Mouse (Mus musculus) testis, postnatal 10 days (tissue): ENCODE data around the gene Tmed9.
"Not testable (repeated sequence)": the region's sequence is repeated elsewhere in the genome, so short reads cannot be mapped to it uniquely, and the experiment has no call there.

Experiments used
- DNase-seq: peaks from one replicate; pipeline ENCODE4 v3.0.0; 2021; ENCODE audit warnings: low spot score

Tmed9 gene

DNA sequence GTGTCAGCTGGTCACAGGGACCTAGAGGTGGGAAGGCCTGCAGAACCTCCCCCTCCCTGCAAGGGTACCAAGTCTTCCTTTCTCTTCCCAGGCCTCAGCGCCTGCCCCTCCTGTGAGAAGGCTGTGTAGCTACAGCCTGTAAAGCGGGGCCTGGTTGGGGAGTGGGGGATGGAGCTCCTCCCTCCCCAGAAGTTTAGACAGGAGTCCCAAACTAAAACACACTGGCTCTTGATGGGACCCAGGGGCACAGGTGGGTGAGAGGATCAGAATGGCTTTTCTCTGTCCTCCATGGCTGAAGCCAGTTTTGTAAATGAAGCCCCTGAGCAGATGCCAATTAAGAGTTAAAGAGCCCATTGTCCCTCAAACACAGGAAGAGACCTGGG is 34.1 kb downstream of the Tmed9 start:
- no peak for DNase-seq

DNA sequence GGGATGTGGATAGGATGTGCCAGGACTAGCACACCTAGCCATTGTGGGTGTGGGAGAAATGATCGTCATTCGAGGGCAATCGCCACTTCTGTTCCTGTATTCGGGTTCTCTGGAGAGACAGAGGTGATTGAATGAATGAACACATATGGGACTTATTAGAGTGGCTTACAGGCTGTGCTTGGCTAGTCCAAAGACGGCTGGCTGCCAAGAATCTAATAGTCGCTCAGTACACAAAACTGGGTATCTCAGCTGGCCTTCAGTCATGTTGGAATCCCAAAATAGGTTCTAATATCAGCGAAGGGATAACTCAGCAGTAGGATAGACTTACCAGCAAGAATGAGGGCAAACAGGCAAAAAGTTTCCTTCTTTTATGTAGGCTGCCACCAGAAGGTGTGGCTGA is 38.5 kb downstream of the Tmed9 start:
- DNase-seq = no peak

- no peak for DNase-seq
Observed at GRCm38 (mm10) chr13:55613471-55613870, 39.9 kb downstream of the Tmed9 start.

- no peak for DNase-seq
Observed at GRCm38 (mm10) chr13:55619328-55619727, 45.8 kb downstream of the Tmed9 start.

- no peak for DNase-seq
Observed at GRCm38 (mm10) chr13:55620275-55620674, 46.7 kb downstream of the Tmed9 start.

DNA sequence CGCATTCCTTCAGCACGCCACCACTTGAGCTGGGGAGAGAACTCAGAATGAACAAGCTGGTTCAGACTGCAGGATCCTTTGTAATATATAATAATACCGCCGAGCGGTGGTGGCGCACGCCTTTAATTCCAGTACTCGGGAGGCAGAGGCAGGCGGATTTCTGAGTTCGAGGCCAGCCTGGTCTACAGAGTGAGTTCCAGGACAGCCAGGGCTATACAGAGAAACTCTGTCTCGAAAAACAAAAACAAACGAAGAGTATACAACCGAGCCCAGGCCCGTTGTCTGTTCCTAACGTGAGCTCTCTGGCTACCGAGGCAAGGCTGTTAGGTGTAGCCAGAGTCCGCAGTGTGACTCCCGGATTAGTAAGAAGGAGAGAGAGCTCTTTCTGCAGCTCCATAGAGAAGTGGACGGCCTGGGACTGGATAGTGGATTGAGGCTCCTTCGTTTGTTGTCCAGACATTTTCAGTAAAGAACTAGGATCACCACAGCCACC is 48.7 kb downstream of the Tmed9 start:
- not testable (repeated sequence) for DNase-seq

- peak; percentile 90 for DNase-seq
Observed at GRCm38 (mm10) chr13:55622649-55623541, 49.4 kb downstream of the Tmed9 start, which contains the start of gene Caml. Gene Caml (plus strand): TSS chr13:55623005.

- DNase-seq = peak; percentile 95
Observed at GRCm38 (mm10) chr13:55634639-55635127, 61.2 kb downstream of the Tmed9 start, which contains the start of gene Ddx46. Gene Ddx46 (plus strand): TSS chr13:55635027.

- DNase-seq = peak; percentile 54
Observed at GRCm38 (mm10) chr13:55635146-55635571, 61.6 kb downstream of the Tmed9 start.

- DNase-seq = no peak
Observed at GRCm38 (mm10) chr13:55636185-55636983, 62.9 kb downstream of the Tmed9 start.

GRCm38 (mm10) chr13:55640480-55640879 is 66.9 kb downstream of the Tmed9 start:
- DNase-seq = peak; percentile 88

DNA sequence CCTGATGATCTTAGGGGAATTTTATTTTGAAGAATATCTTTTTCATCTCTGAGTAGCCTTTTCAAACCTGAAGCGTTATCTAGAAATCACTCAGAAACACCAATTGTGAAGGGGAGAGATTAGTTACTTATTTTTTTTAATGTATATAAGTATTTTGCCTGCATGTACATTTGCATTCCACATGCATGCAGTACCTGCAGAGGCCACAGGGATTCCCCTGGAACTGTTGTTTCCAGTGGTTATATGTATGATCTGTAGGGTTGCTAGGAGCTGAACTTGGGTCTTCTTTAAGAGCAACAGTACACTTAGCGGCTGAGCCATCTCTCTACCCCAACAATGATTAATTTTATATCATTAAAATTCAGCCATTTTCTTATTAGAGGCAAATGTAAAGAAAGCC is 71.0 kb downstream of the Tmed9 start:
- DNase-seq = no peak
